Mouse (Mus musculus): ENCODE measurements around the gene Skap2. TPM values are rescaled to one million over a fixed set of nuclear protein-coding genes. Genes with fewer than 3 reads are reported as not detected.

The Skap2 gene
- total RNA-seq, 2 experiments from 2014 or later, result 47.4 to 55.8 TPM

Other genes with a start within 250 kb of the Skap2 start
- not detected in 2 replicates for gene Hoxa1, start 145.8 kb upstream of the Skap2 start, total RNA-seq (2015; ENCODE audit: low replicate concordance)
- not detected in 2 replicates for gene Hoxa1, start 145.8 kb upstream of the Skap2 start, total RNA-seq (2017; ENCODE audit: low replicate concordance)
- gene Hoxa2, start 152.3 kb upstream of the Skap2 start, total RNA-seq (2015; ENCODE audit: low replicate concordance), result not detected in 2 replicates
- gene Hoxa2, start 152.3 kb upstream of the Skap2 start, total RNA-seq (2017; ENCODE audit: low replicate concordance), result not detected in 2 replicates
- not detected in 2 replicates for gene 5730596B20Rik, start 164.9 kb upstream of the Skap2 start, total RNA-seq (2015; ENCODE audit: low replicate concordance)
- not detected in 2 replicates for gene 5730596B20Rik, start 164.9 kb upstream of the Skap2 start, total RNA-seq (2017; ENCODE audit: low replicate concordance)
- not detected in 2 replicates for gene Hoxa4, start 179.2 kb upstream of the Skap2 start, total RNA-seq (2015; ENCODE audit: low replicate concordance)
- gene Hoxa4, start 179.2 kb upstream of the Skap2 start, total RNA-seq (2017; ENCODE audit: low replicate concordance), result not detected in 2 replicates
- not detected in 2 replicates for gene Hoxa5, start 192.0 kb upstream of the Skap2 start, total RNA-seq (2015; ENCODE audit: low replicate concordance)
- not detected in 2 replicates for gene Hoxa5, start 192.0 kb upstream of the Skap2 start, total RNA-seq (2017; ENCODE audit: low replicate concordance)
- gene Hoxa6, start 196.2 kb upstream of the Skap2 start, total RNA-seq (2015; ENCODE audit: low replicate concordance), result not detected in 2 replicates
- not detected in 2 replicates for gene Hoxa6, start 196.2 kb upstream of the Skap2 start, total RNA-seq (2017; ENCODE audit: low replicate concordance)
- gene Hoxa3, start 200.8 kb upstream of the Skap2 start, total RNA-seq (2015; ENCODE audit: low replicate concordance), result not detected in 2 replicates
- gene Hoxa3, start 200.8 kb upstream of the Skap2 start, total RNA-seq (2017; ENCODE audit: low replicate concordance), result 0.45 TPM in 1 of 2 replicates, not detected in the other
- gene Gm28308, start 200.8 kb upstream of the Skap2 start, total RNA-seq (2015; ENCODE audit: low replicate concordance), result not detected in 2 replicates
- gene Gm28308, start 200.8 kb upstream of the Skap2 start, total RNA-seq (2017; ENCODE audit: low replicate concordance), result not detected in 2 replicates
- gene Hoxa7, start 209.3 kb upstream of the Skap2 start, total RNA-seq (2015; ENCODE audit: low replicate concordance), result 1.1 and 8.4 TPM in 2 replicates
- gene Hoxa7, start 209.3 kb upstream of the Skap2 start, total RNA-seq (2017; ENCODE audit: low replicate concordance), result 1.3 and 3.8 TPM in 2 replicates
- 0.36 and 0.84 TPM in 2 replicates for gene Hoxa9, start 218.5 kb upstream of the Skap2 start, total RNA-seq (2015; ENCODE audit: low replicate concordance)
- 4.5 TPM in 1 of 2 replicates, not detected in the other for gene Hoxa9, start 218.5 kb upstream of the Skap2 start, total RNA-seq (2017; ENCODE audit: low replicate concordance)
- not detected in 2 replicates for gene Hoxa10, start 228.3 kb upstream of the Skap2 start, total RNA-seq (2015; ENCODE audit: low replicate concordance)
- 0.15 TPM in 1 of 2 replicates, not detected in the other for gene Hoxa10, start 228.3 kb upstream of the Skap2 start, total RNA-seq (2017; ENCODE audit: low replicate concordance)
- not detected in 2 replicates for gene Hoxa11, start 233.3 kb upstream of the Skap2 start, total RNA-seq (2015; ENCODE audit: low replicate concordance)
- not detected in 2 replicates for gene Hoxa11, start 233.3 kb upstream of the Skap2 start, total RNA-seq (2017; ENCODE audit: low replicate concordance)
- gene Hoxa13, start 248.3 kb upstream of the Skap2 start, total RNA-seq (2015; ENCODE audit: low replicate concordance), result not detected in 2 replicates
- gene Hoxa13, start 248.3 kb upstream of the Skap2 start, total RNA-seq (2017; ENCODE audit: low replicate concordance), result not detected in 2 replicates

Data from erythroid progenitor cell, adult 5-6 weeks (primary cell).